Mouse (Mus musculus) MEL (cell line): ENCODE data around the gene Clic4. TPM values are rescaled to one million over a fixed set of nuclear protein-coding genes. Genes with fewer than 3 reads are reported as not detected.
A peak's percentile ranks its signal among the peaks of the same experiment; 100 is the strongest.

ENCODE experiments used
- DNase-seq: peaks from one replicate; pipeline ENCODE4 v3.0.0; 2011; ENCODE audit warnings: low read depth, low spot score
- H3K27ac ChIP-seq: 2 replicates; pipeline ENCODE4 v1.5.1; 2012; ENCODE audit warnings: low read depth, mild to moderate bottlenecking, control low read depth, low read length, moderate library complexity; ENCODE audit not compliant: control insufficient read depth
- H3K27me3 ChIP-seq, 2 experiments: fragments of 150-350 bp in 1 of 2; sonication (generic) in 1 of 2; 2 replicates each; pipeline ENCODE4 v1.6.1; 2012; ENCODE audit warnings: low read length in 2 of 2, mild to moderate bottlenecking in 2 of 2, improper control_type of control experiment in 1 of 2, moderate library complexity in 1 of 2; ENCODE audit not compliant: insufficient read depth in 2 of 2, control insufficient read depth in 1 of 2
- H3K36me3 ChIP-seq, 2 experiments: 2 replicates each; pipeline ENCODE4 v1.6.1; 2012 to 2014; ENCODE audit warnings: low read length in 2 of 2, improper control_type of control experiment in 1 of 2, inconsistent platforms in 1 of 2, mild to moderate bottlenecking in 1 of 2; ENCODE audit not compliant: insufficient read depth in 2 of 2, control insufficient read depth in 1 of 2
- H3K4me1 ChIP-seq, 2 experiments: fragments of 150-350 bp in 1 of 2; sonication (generic) in 1 of 2; 2 replicates each; pipeline ENCODE4 v1.6.1; 2012; ENCODE audit warnings: low read length in 2 of 2, improper control_type of control experiment in 1 of 2, mild to moderate bottlenecking in 1 of 2; ENCODE audit not compliant: insufficient read depth in 2 of 2, control insufficient read depth in 1 of 2
- H3K4me3 ChIP-seq, 2 experiments: fragments of 150-350 bp in 1 of 2; sonication (generic) in 1 of 2; 2 replicates each; pipeline ENCODE4 v1.5.1; 2012; ENCODE audit warnings: low read depth in 2 of 2, low read length in 2 of 2, mild to moderate bottlenecking in 2 of 2, moderate library complexity in 2 of 2, control low read depth in 1 of 2, improper control_type of control experiment in 1 of 2; ENCODE audit not compliant: control insufficient read depth in 1 of 2, insufficient read depth in 1 of 2
- H3K79me2 ChIP-seq: 2 replicates; pipeline ENCODE4 v1.6.1; 2012; ENCODE audit warnings: mild to moderate bottlenecking, low read length, moderate library complexity; ENCODE audit not compliant: control insufficient read depth, poor library complexity, insufficient read depth
- H3K9ac ChIP-seq: 2 replicates; pipeline ENCODE4 v1.6.1; 2012; ENCODE audit warnings: low read depth, mild to moderate bottlenecking, control low read depth, low read length, moderate library complexity; ENCODE audit not compliant: control insufficient read depth, poor library complexity, severe bottlenecking
- H3K9me3 ChIP-seq: fragments of 150-350 bp; sonication (generic); replicated peaks from 2 replicates; pipeline ENCODE4 v1.6.1; 2012; ENCODE audit warnings: mild to moderate bottlenecking, low read length, improper control_type of control experiment, moderate library complexity; ENCODE audit not compliant: insufficient read depth
- CHD1 ChIP-seq: IDR thresholded peaks from 2 replicates; pipeline ENCODE4 v1.6.1; 2012; ENCODE audit warnings: low read depth, mild to moderate bottlenecking, inconsistent platforms, low read length, improper control_type of control experiment
- CTCF ChIP-seq, 3 experiments: IDR thresholded peaks in 2 of 3; conservative IDR thresholded peaks in 1 of 3; 2 replicates each; pipeline ENCODE4 v1.5.1; 2011 to 2012; ENCODE audit warnings: low read length in 3 of 3, low read depth in 2 of 3, mild to moderate bottlenecking in 2 of 3, improper control_type of control experiment in 1 of 3, inconsistent platforms in 1 of 3, mixed read lengths in 1 of 3, moderate library complexity in 1 of 3; ENCODE audit not compliant: control insufficient read depth in 1 of 3, insufficient read depth in 1 of 3, poor library complexity in 1 of 3, severe bottlenecking in 1 of 3
- E2F4 ChIP-seq: IDR thresholded peaks from 2 replicates; pipeline ENCODE4 v1.6.1; 2011; ENCODE audit warnings: low read depth, low read length, improper control_type of control experiment, borderline replicate concordance
- GATA1 ChIP-seq: IDR thresholded peaks from 2 replicates; pipeline ENCODE4 v1.6.1; 2011; ENCODE audit warnings: low read depth, low read length, improper control_type of control experiment
- JUND ChIP-seq: IDR thresholded peaks from 2 replicates; pipeline ENCODE4 v1.6.1; 2011; ENCODE audit warnings: low read depth, mild to moderate bottlenecking, improper control_type of control experiment, low read length
- MAZ ChIP-seq: IDR thresholded peaks from 2 replicates; pipeline ENCODE4 v1.6.1; 2012; ENCODE audit warnings: low read depth, mild to moderate bottlenecking, inconsistent platforms, low read length, improper control_type of control experiment
- MYC ChIP-seq: IDR thresholded peaks from 2 replicates; pipeline ENCODE4 v1.6.1; 2011; ENCODE audit warnings: low read depth, mild to moderate bottlenecking, low read length, improper control_type of control experiment, moderate library complexity
- POLR2A ChIP-seq, 2 experiments: IDR thresholded peaks; 2 replicates each; pipeline ENCODE4 v1.6.1; 2011 to 2012; ENCODE audit warnings: low read length in 2 of 2, mild to moderate bottlenecking in 2 of 2, control low read depth in 1 of 2, improper control_type of control experiment in 1 of 2, low read depth in 1 of 2, moderate library complexity in 1 of 2; ENCODE audit not compliant: control insufficient read depth in 1 of 2, insufficient read depth in 1 of 2, poor library complexity in 1 of 2
- POLR2AphosphoS2 ChIP-seq: IDR thresholded peaks from 2 replicates; pipeline ENCODE4 v1.6.1; 2011; ENCODE audit warnings: low read length, improper control_type of control experiment
- RAD21 ChIP-seq: IDR thresholded peaks from 2 replicates; pipeline ENCODE4 v1.6.1; 2011; ENCODE audit warnings: mild to moderate bottlenecking, low read depth, low read length, improper control_type of control experiment
- RCOR1 ChIP-seq: IDR thresholded peaks from 2 replicates; pipeline ENCODE4 v1.6.1; 2012; ENCODE audit warnings: low read depth, mild to moderate bottlenecking, inconsistent platforms, low read length, improper control_type of control experiment
- ZC3H11A ChIP-seq: IDR thresholded peaks from 2 replicates; pipeline ENCODE4 v1.6.1; 2012; ENCODE audit warnings: low read depth, mild to moderate bottlenecking, inconsistent platforms, low read length, improper control_type of control experiment
- ZNF384 ChIP-seq: IDR thresholded peaks from 2 replicates; pipeline ENCODE4 v1.6.1; 2012; ENCODE audit warnings: low read depth, mild to moderate bottlenecking, inconsistent platforms, low read length, improper control_type of control experiment
- polyA plus RNA-seq, 2 experiments: library from polyadenylated mRNA; stranded (reverse) in 1 of 2; unstranded in 1 of 2; fragments of >175 nt in 1 of 2; fragments of >200 nt in 1 of 2; gene quantifications; 2 replicates each; pipeline versions ENCODE4 v1.2.1 to v1.2.4; 2012; ENCODE audit warnings: low replicate concordance in 2 of 2, low read depth in 1 of 2; ENCODE audit not compliant: insufficient read length in 2 of 2, insufficient read depth in 1 of 2, missing spikeins in 1 of 2
- total RNA-seq: library from RNA; depleted of rRNA; stranded (reverse); fragments of 300-350 nt; gene quantifications from 2 replicates; pipeline ENCODE4 v1.2.3, GENCODE M21; 2012; rRNA removed

Clic4 gene
- total and polyA plus RNA-seq, 3 experiments, result 32.9 to 274 (median 83.8) TPM

GRCm38 (mm10) chr4:135166413-135167225 lies 106.0 kb downstream of the Clic4 start (continued):
- TF ChIP-seq RCOR1, result no peak
- peak; percentile 43; the same call in 1 of the 2 replicates for TF ChIP-seq MAZ
- TF ChIP-seq MYC, result no peak
- TF ChIP-seq GATA1, result no peak

DNA sequence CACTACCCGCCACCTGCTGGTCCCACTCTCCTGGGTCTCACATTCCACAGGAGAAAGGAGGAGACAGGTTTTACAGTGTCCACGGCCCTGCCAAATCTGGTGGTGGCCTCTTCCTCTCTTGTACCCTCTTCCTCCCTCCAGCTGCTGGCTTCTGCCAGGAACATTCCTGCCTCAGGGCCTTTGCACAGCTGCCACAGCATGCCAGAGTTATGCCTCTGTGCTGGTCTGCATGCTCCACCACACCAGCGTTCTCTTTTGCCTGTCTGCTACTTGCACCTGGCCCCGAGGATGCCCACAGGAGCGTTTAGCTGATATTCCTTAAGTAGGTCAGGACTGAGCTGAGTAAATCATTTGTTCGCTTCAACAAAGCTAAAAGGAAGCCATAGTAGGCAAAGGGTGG lies 106.9 kb downstream of the Clic4 start:
- Histone ChIP-seq H3K79me2 (peaks cover 2% of the 10 kb centered on the region; the same call in 1 of the 2 replicates), H3K4me3 (no peak overlapping the region), H3K27me3 (no peaks in the 10 kb centered on the region), H3K36me3 (peaks cover 0 to 16% of the 10 kb centered on the region in 2 experiments), H3K27ac (no peak overlapping the region), H3K9me3 (no peaks in the 10 kb centered on the region), H3K9ac (no peak overlapping the region), H3K4me1 (peaks cover 9 to 24% of the 10 kb centered on the region in 2 experiments)
- TF ChIP-seq JUND (no peak), RAD21 (no peak), RCOR1 (no peak), CTCF (IDR thresholded peaks at IDR 0.05 in 2 of 3, conservative IDR thresholded peaks at IDR 0.05 in 1 of 3; ENCODE audit: control insufficient read depth in 1 of 3, insufficient read depth in 1 of 3, low read depth in 2 of 3, low read length in 3 of 3, poor library complexity in 1 of 3, severe bottlenecking in 1 of 3) (no peak), ZC3H11A (no peak), CHD1 (no peak), ZNF384 (no peak), E2F4 (no peak), POLR2A (IDR thresholded peaks at IDR 0.05; ENCODE audit: control insufficient read depth in 1 of 2, insufficient read depth in 1 of 2, low read depth in 1 of 2, low read length in 2 of 2, poor library complexity in 1 of 2) (no peak), POLR2AphosphoS2 (no peak), MYC (no peak)
- no peak for DNase-seq

Other genes with a start within 250 kb of the Clic4 start
- gene Runx3, start 152.2 kb downstream of the Clic4 start, total RNA-seq, result 3.7 and 4.3 TPM in 2 replicates
- 10 to 100 TPM in 1 of 2 experiments, not detected in 1; 29.2 TPM for gene Runx3, start 152.2 kb downstream of the Clic4 start, polyA plus RNA-seq
- gene Srrm1, start 80.5 kb upstream of the Clic4 start, total RNA-seq, result 26.9 and 29.4 TPM in 2 replicates
- gene Srrm1, start 80.5 kb upstream of the Clic4 start, polyA plus RNA-seq, result 100 to 1,000 TPM; 138 to 285 TPM
- gene Ncmap, start 125.4 kb upstream of the Clic4 start, total RNA-seq, result 0.08 TPM in 1 of 2 replicates, not detected in the other
- under 1 TPM in 1 of 2 experiments, not detected in 1; 0.22 TPM for gene Ncmap, start 125.4 kb upstream of the Clic4 start, polyA plus RNA-seq
- gene Rcan3, start 161.0 kb upstream of the Clic4 start, total RNA-seq, result 6.5 and 7.9 TPM in 2 replicates
- 1 to 10 TPM in 1 of 2 experiments, not detected in 1; 7.8 TPM for gene Rcan3, start 161.0 kb upstream of the Clic4 start, polyA plus RNA-seq
- gene Stpg1, start 222.0 kb upstream of the Clic4 start, total RNA-seq, result not detected in 2 replicates
- gene Stpg1, start 222.0 kb upstream of the Clic4 start, polyA plus RNA-seq, result under 1 TPM in 1 of 2 experiments, not detected in 1; 0.21 TPM
- 3.5 TPM in 2 replicates for gene Nipal3, start 222.2 kb upstream of the Clic4 start, total RNA-seq
- gene Nipal3, start 222.2 kb upstream of the Clic4 start, polyA plus RNA-seq, result 10 to 100 TPM in 1 of 2 experiments, not detected in 1; 10.4 TPM